Mouse (Mus musculus) CH12.LX (cell line): Measurements from ENCODE around the gene Galnt18.

ENCODE experiments used
- CHD1 ChIP-seq: IDR thresholded peaks from 2 replicates; pipeline ENCODE4 v1.6.1; 2012; ENCODE audit warnings: low read depth, low read length, improper control_type of control experiment, inconsistent platforms
- CHD2 ChIP-seq: IDR thresholded peaks from 2 replicates; pipeline ENCODE4 v1.6.1; 2011; ENCODE audit warnings: low read length, improper control_type of control experiment
- ZMIZ1 ChIP-seq: IDR thresholded peaks from 2 replicates; pipeline ENCODE4 v1.6.1; 2012; ENCODE audit warnings: low read depth, mild to moderate bottlenecking, inconsistent platforms, low read length, improper control_type of control experiment

DNA sequence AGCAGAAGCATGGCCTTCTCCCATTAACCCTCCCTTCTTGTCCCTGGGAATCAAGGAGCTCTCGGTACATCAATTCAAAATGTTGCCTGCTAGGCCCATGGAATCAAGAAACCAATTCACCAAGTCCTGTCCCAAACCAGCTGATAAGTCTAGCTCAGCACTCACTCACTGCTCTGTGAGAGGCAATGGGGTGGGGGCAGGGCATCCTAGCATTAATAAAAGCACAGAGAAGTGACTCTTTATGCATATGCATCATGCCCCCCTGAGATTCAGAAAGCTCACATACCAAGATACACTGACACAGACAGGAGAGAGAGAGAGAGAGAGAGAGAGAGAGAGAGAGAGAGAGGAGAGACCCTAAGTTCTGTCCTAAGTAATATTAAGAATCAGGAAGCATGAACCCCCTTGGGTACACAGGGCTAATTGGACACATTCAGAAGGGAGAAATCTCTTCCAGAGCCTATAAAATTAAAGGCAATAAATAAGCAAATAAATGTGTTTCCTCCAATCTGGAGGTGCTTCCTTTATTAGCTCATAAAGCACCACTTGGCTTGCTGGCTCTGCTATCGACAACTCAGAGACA is 141.8 kb downstream of the Galnt18 start:
- TF ChIP-seq CHD2: no peak
- no peak for TF ChIP-seq CHD1
- no peak for TF ChIP-seq ZMIZ1
